ENCODE assay signal across 10 mouse cellular contexts in the genomic region with DNA sequence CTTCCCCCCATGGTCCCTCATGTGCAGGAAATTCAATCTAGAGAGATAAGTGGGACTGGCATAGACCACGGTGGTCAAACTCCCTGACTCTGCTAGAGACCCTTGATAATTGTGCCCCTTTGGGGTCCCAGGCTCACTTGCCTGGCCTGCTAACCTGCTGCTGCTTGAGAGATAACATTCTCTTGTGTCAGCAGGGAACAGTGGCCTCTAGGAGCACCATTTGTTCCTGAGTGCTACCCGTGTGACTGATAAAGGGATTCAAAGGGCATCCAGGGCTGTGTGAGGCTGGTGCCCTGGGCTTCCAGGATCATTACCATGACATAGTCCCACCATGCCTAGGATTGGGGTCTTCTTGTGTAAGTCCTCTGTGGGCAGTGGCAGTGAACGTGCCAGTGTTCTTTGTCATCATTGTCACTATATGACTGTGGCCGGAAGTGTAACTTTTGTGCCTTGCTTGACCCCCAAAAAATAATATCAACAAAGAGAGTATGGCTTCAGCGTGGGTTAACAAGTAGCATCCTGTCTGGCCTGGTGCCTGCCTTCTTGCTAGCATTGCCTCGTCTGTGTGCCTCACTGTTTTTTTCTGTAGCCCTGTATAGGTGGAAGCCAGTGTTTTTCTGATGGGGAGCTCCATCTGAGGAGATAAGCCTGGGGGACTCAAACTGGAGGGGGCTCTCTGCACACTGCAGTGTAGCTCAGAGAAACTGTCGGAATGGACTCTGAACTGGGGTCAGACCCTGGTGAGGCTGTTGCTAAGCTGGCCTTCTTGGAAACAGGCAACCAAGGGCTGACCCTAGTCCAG. TPM values are rescaled to one million over a fixed set of nuclear protein-coding genes. Genes with fewer than 3 reads are reported as not detected.
DNase-seq lines count a peak whose midpoint lies in the region; ATAC-seq and TF ChIP-seq lines count a peak whose summit lies in the region.
"Had no signal": no experiment of that assay in that cellular context is flagged by ENCODE, and none has a peak within 500 bp of the region (broad histone marks: within the 10 kb centered on the region; RNA-seq: fewer than 3 reads in every experiment).

No protein-coding gene starts in this region.

- DNase-seq in gastrocnemius, adult 2 months = no peak
- DNase-seq in gastrocnemius, postnatal 36 days = no peak
- no peak for DNase-seq in spleen, adult 2 months (ENCODE audit: low read depth in 1 of 2, low spot score in 2 of 2)
- no peak for DNase-seq in spleen, adult 12 weeks (ENCODE audit: low spot score)
- no peak for DNase-seq in left cerebral cortex, postnatal 14 days (ENCODE audit: low spot score in 2 of 2)
- DNase-seq in Muller cell, postnatal 12 days (ENCODE audit: inconsistent ontology term) = no peak
- DNase-seq in adrenal gland, postnatal 10 days = no peak
- DNase-seq: gastrocnemius, postnatal 10 days had no signal

- TF ChIP-seq CTCF in gastrocnemius, adult 2 months (IDR thresholded peaks at IDR 0.05) = no peak
- no peak for TF ChIP-seq CTCF in spleen, adult 2 months (IDR thresholded peaks at IDR 0.05; ENCODE audit: extremely low read depth, insufficient read depth, insufficient read length, insufficient replicate concordance)

- intact Hi-C loops in gastrocnemius, adult 2 months (cut with DNase I) = no loop called here
- intact Hi-C loops in gastrocnemius, postnatal 36 days (cut with DNase I) = no loop called here
- intact Hi-C loops in left cerebral cortex, postnatal 14 days (cut with DNase I) = no loop called here

- no peak for TF ChIP-seq POLR2A in spleen, adult 2 months (IDR thresholded peaks at IDR 0.05; ENCODE audit: low read depth, low read length)

- H3K4me1 ChIP-seq in spleen, adult 2 months (ENCODE audit: control insufficient read depth, insufficient read depth, insufficient read length) = no peaks in the 10 kb centered on the region; the same call in 1 of the 2 replicates
- H3K4me1 ChIP-seq in liver, embryonic 15.5 days (replicated peaks) = peaks cover 98% of the 10 kb centered on the region

- H3K9me3 ChIP-seq in liver, embryonic 15.5 days (replicated peaks) = no peaks in the 10 kb centered on the region
- H3K9me3 ChIP-seq: midbrain, embryonic 15.5 days had no signal

- H3K36me3 ChIP-seq in spleen, adult 2 months (ENCODE audit: control insufficient read depth, insufficient read depth, low read length) = peaks cover 21% of the 10 kb centered on the region
- H3K36me3 ChIP-seq in liver, embryonic 15.5 days (replicated peaks) = peaks cover 63% of the 10 kb centered on the region

- ATAC-seq in liver, embryonic 15.5 days (ENCODE audit: insufficient read depth) = peak; percentile 56
- ATAC-seq: midbrain, embryonic 15.5 days had no signal

- peak overlapping the region; percentile 88 for H3K27ac ChIP-seq in gastrocnemius, adult 2 months
- H3K27ac ChIP-seq in spleen, adult 2 months (ENCODE audit: insufficient read depth, low read length) = 0 out of 2 replicates have a peak overlapping the region, but pooled peaks have one; percentile 6
- peak overlapping the region; percentile 94 for H3K27ac ChIP-seq in liver, embryonic 15.5 days (replicated peaks)
- H3K27ac ChIP-seq: midbrain, embryonic 15.5 days had no signal

- peak overlapping the region; percentile 55 for H3K4me3 ChIP-seq in gastrocnemius, adult 2 months
- H3K4me3 ChIP-seq in spleen, adult 2 months (ENCODE audit: extremely low read depth, insufficient read depth, insufficient read length) = no peak overlapping the region
- H3K4me3 ChIP-seq in liver, embryonic 15.5 days (replicated peaks) = peak overlapping the region; percentile 28
- H3K4me3 ChIP-seq: midbrain, embryonic 15.5 days had no signal

- H3K9ac ChIP-seq in liver, embryonic 15.5 days = peak overlapping the region; percentile 37
- H3K9ac ChIP-seq: midbrain, embryonic 15.5 days had no signal

- H3K4me2 ChIP-seq in liver, embryonic 15.5 days = peak overlapping the region; percentile 69
- H3K4me2 ChIP-seq: midbrain, embryonic 15.5 days had no signal

- 75% methylated on average over 7 of the region's 7 CpGs for WGBS in spleen, adult 2 months
- WGBS in liver, embryonic 15.5 days (ENCODE audit: insufficient replicate concordance) = 21% methylated on average over 7 of the region's 7 CpGs

- H3K27me3 ChIP-seq in spleen, adult 2 months (ENCODE audit: control insufficient read depth, insufficient read depth, low read length) = no peaks in the 10 kb centered on the region
- H3K27me3 ChIP-seq in liver, embryonic 15.5 days = no peaks in the 10 kb centered on the region
- H3K27me3 ChIP-seq: midbrain, embryonic 15.5 days had no signal

RNA-seq across cellular contexts. Expression of a gene that starts 9.3 kb away (rescaled TPM):
- total RNA-seq in gastrocnemius, adult 2 months (2021) = 10 to 100 TPM; 28.4 to 32.3 TPM
- total RNA-seq in gastrocnemius, postnatal 36 days (2021) = 10 to 100 TPM; 23.5 to 36.0 TPM
- polyA plus RNA-seq in spleen, adult 2 months (2012; rRNA removed) = 285 and 377 TPM in 2 replicates
- 64.0 and 69.3 TPM in 2 replicates for polyA plus RNA-seq in liver, embryonic 15.5 days (2015; fragmentation: Nextera tagmentation; extraction: Ambion mirVana)
- 10 to 100 TPM; 44.2 to 51.7 TPM for total RNA-seq in left cerebral cortex, postnatal 14 days (2021)
- total RNA-seq in adrenal gland, postnatal 10 days (2021) = 100 to 1,000 TPM; 104 to 106 TPM

RNA-seq across cellular contexts. Expression of a gene that starts 20.4 kb away (rescaled TPM):
- total RNA-seq in gastrocnemius, adult 2 months (2021) = 1 to 10 TPM; 6.0 to 6.4 TPM
- 1 to 10 TPM; 4.3 to 5.2 TPM for total RNA-seq in gastrocnemius, postnatal 36 days (2021)
- polyA plus RNA-seq in spleen, adult 2 months (2012; rRNA removed) = 7.7 and 8.9 TPM in 2 replicates
- 0.21 and 0.38 TPM in 2 replicates for polyA plus RNA-seq in liver, embryonic 15.5 days (2015; fragmentation: Nextera tagmentation; extraction: Ambion mirVana)
- 1 to 10 TPM; 2.7 to 3.1 TPM for total RNA-seq in left cerebral cortex, postnatal 14 days (2021)
- 10 to 100 TPM; 10.3 to 11.6 TPM for total RNA-seq in adrenal gland, postnatal 10 days (2021)

RNA-seq across cellular contexts. Expression of a gene that starts 44.4 kb away (rescaled TPM):
- 10 to 100 TPM; 18.4 to 19.0 TPM for total RNA-seq in gastrocnemius, adult 2 months (2021)
- total RNA-seq in gastrocnemius, postnatal 36 days (2021) = 10 to 100 TPM; 16.5 to 18.0 TPM
- polyA plus RNA-seq in spleen, adult 2 months (2012; rRNA removed) = 47.4 and 57.5 TPM in 2 replicates
- polyA plus RNA-seq in liver, embryonic 15.5 days (2015; fragmentation: Nextera tagmentation; extraction: Ambion mirVana) = 4.7 and 5.8 TPM in 2 replicates
- 10 to 100 TPM; 37.8 to 38.5 TPM for total RNA-seq in left cerebral cortex, postnatal 14 days (2021)
- 10 to 100 TPM; 25.0 to 30.2 TPM for total RNA-seq in adrenal gland, postnatal 10 days (2021)

RNA-seq across cellular contexts. Expression of a gene that starts 48.9 kb away (rescaled TPM):
- 1 to 10 TPM; 7.0 to 7.8 TPM for total RNA-seq in gastrocnemius, adult 2 months (2021)
- total RNA-seq in gastrocnemius, postnatal 36 days (2021) = 1 to 10 TPM; 6.2 to 7.0 TPM
- polyA plus RNA-seq in spleen, adult 2 months (2012; rRNA removed) = 54.2 and 57.2 TPM in 2 replicates
- 25.1 and 25.4 TPM in 2 replicates for polyA plus RNA-seq in liver, embryonic 15.5 days (2015; fragmentation: Nextera tagmentation; extraction: Ambion mirVana)
- 10 to 100 TPM; 64.9 to 70.7 TPM for total RNA-seq in left cerebral cortex, postnatal 14 days (2021)
- 10 to 100 TPM; 37.1 to 38.7 TPM for total RNA-seq in adrenal gland, postnatal 10 days (2021)

RNA-seq across cellular contexts. Expression of a gene that starts 50.2 kb away (rescaled TPM):
- 10 to 100 TPM; 35.6 to 37.7 TPM for total RNA-seq in gastrocnemius, adult 2 months (2021)
- total RNA-seq in gastrocnemius, postnatal 36 days (2021) = 10 to 100 TPM; 32.2 to 34.6 TPM
- 36.9 and 56.1 TPM in 2 replicates for polyA plus RNA-seq in spleen, adult 2 months (2012; rRNA removed)
- 3.3 and 5.0 TPM in 2 replicates for polyA plus RNA-seq in liver, embryonic 15.5 days (2015; fragmentation: Nextera tagmentation; extraction: Ambion mirVana)
- total RNA-seq in left cerebral cortex, postnatal 14 days (2021) = 100 to 1,000 TPM; 187 to 194 TPM
- total RNA-seq in adrenal gland, postnatal 10 days (2021) = 10 to 100 TPM; 52.9 to 56.9 TPM

Comparison
In these comparisons a context has a peak if more than half of its experiments do, and no peak if none do; other contexts are left out.
1. H3K27ac ChIP-seq: peak in every context shown above with its lines; median percentile 94 in liver, embryonic 15.5 days; 88 in gastrocnemius, adult 2 months; 6 in spleen, adult 2 months.